Mouse (Mus musculus): Measurements from ENCODE around the gene Olfr38. TPM values are rescaled to one million over a fixed set of nuclear protein-coding genes. Genes with fewer than 3 reads are reported as not detected.

Gene Olfr38
- polyA plus RNA-seq, 1 experiment, result not detected

GRCm38 (mm10) chr6:42742303-42742702 lies 13.9 kb upstream of the Olfr38 start:
- Histone ChIP-seq H3ac (ENCODE audit: control insufficient read depth, insufficient read length) (no peak overlapping the region), H3K4me2 (ENCODE audit: low read depth) (no peak overlapping the region), H3K36me3 (ENCODE audit: control insufficient read depth, insufficient read depth) (no peaks in the 10 kb centered on the region), H3K27me3 (ENCODE audit: control insufficient read depth, insufficient read depth, insufficient read length) (no peaks in the 10 kb centered on the region), H3K79me2 (ENCODE audit: control insufficient read depth, insufficient read depth) (no peaks in the 10 kb centered on the region), H3K4me3 (no peak overlapping the region)
- TF ChIP-seq MYOD1 (IDR thresholded peaks at IDR 0.05; ENCODE audit: control insufficient read depth in 1 of 3, insufficient read length in 2 of 3, low read depth in 2 of 3), result no peak
- no peak for TF ChIP-seq TCF12 (IDR thresholded peaks at IDR 0.05; ENCODE audit: insufficient read depth, poor library complexity, severe bottlenecking)
- TF ChIP-seq CEBPB (IDR thresholded peaks at IDR 0.05; ENCODE audit: insufficient read depth, poor library complexity, severe bottlenecking), result no peak
- TF ChIP-seq E2F4 (IDR thresholded peaks at IDR 0.05; ENCODE audit: insufficient read depth), result no peak
- TF ChIP-seq POLR2AphosphoS2 (IDR thresholded peaks at IDR 0.05; ENCODE audit: insufficient read length, low read depth), result no peak
- TF ChIP-seq TCF3 (IDR thresholded peaks at IDR 0.05; ENCODE audit: insufficient read length, low read depth), result no peak
- no peak for TF ChIP-seq REST (IDR thresholded peaks at IDR 0.05; ENCODE audit: insufficient read depth, insufficient read length)
- TF ChIP-seq USF1 (IDR thresholded peaks at IDR 0.05; ENCODE audit: low read depth), result no peak
- no peak for TF ChIP-seq MYOG (IDR thresholded peaks at IDR 0.05; ENCODE audit: control insufficient read depth in 1 of 3, insufficient read depth in 1 of 3, insufficient read length in 2 of 3, low read depth in 2 of 3)
- TF ChIP-seq SRF (IDR thresholded peaks at IDR 0.05; ENCODE audit: control insufficient read depth, insufficient read length, low read depth), result no peak
- no peak for TF ChIP-seq POLR2A (IDR thresholded peaks at IDR 0.05; ENCODE audit: insufficient read length, low read depth)
- no peak for TF ChIP-seq MAX (IDR thresholded peaks at IDR 0.05; ENCODE audit: low read depth)

- Histone ChIP-seq H3K36me3 (ENCODE audit: control insufficient read depth, insufficient read depth) (no peaks in the 10 kb centered on the region), H3K4me3 (no peak overlapping the region), H3K4me2 (ENCODE audit: low read depth) (no peak overlapping the region), H3ac (ENCODE audit: control insufficient read depth, insufficient read length) (no peak overlapping the region), H3K79me2 (ENCODE audit: control insufficient read depth, insufficient read depth) (no peaks in the 10 kb centered on the region), H3K27me3 (ENCODE audit: control insufficient read depth, insufficient read depth, insufficient read length) (no peaks in the 10 kb centered on the region)
- TF ChIP-seq TCF3 (IDR thresholded peaks at IDR 0.05; ENCODE audit: insufficient read length, low read depth) (no peak), E2F4 (IDR thresholded peaks at IDR 0.05; ENCODE audit: insufficient read depth) (no peak), SRF (IDR thresholded peaks at IDR 0.05; ENCODE audit: control insufficient read depth, insufficient read length, low read depth) (no peak), POLR2A (IDR thresholded peaks at IDR 0.05; ENCODE audit: insufficient read length, low read depth) (no peak), MYOD1 (IDR thresholded peaks at IDR 0.05; ENCODE audit: control insufficient read depth in 1 of 3, insufficient read length in 2 of 3, low read depth in 2 of 3) (no peak), USF1 (IDR thresholded peaks at IDR 0.05; ENCODE audit: low read depth) (no peak), MYOG (IDR thresholded peaks at IDR 0.05; ENCODE audit: control insufficient read depth in 1 of 3, insufficient read depth in 1 of 3, insufficient read length in 2 of 3, low read depth in 2 of 3) (no peak)
Observed at GRCm38 (mm10) chr6:42747846-42748245, 8.4 kb upstream of the Olfr38 start.

- H3K4me3 ChIP-seq, result no peak overlapping the region
- H3K36me3 ChIP-seq (ENCODE audit: control insufficient read depth, insufficient read depth), result no peaks in the 10 kb centered on the region
- no peaks in the 10 kb centered on the region for H3K27me3 ChIP-seq (ENCODE audit: control insufficient read depth, insufficient read depth, insufficient read length)
- no peaks in the 10 kb centered on the region for H3K79me2 ChIP-seq (ENCODE audit: control insufficient read depth, insufficient read depth)
- H3ac ChIP-seq (ENCODE audit: control insufficient read depth, insufficient read length), result no peak overlapping the region
- no peak for TF ChIP-seq SRF (IDR thresholded peaks at IDR 0.05; ENCODE audit: control insufficient read depth, insufficient read length, low read depth)
- TF ChIP-seq POLR2A (IDR thresholded peaks at IDR 0.05; ENCODE audit: insufficient read length, low read depth), result no peak
- no peak for TF ChIP-seq TCF3 (IDR thresholded peaks at IDR 0.05; ENCODE audit: insufficient read length, low read depth)
- no peak for TF ChIP-seq REST (IDR thresholded peaks at IDR 0.05; ENCODE audit: insufficient read depth, insufficient read length)
- no peak for TF ChIP-seq E2F4 (IDR thresholded peaks at IDR 0.05; ENCODE audit: insufficient read depth)
- TF ChIP-seq CEBPB (IDR thresholded peaks at IDR 0.05; ENCODE audit: insufficient read depth, poor library complexity, severe bottlenecking), result no peak
- TF ChIP-seq MYOG (IDR thresholded peaks at IDR 0.05; ENCODE audit: control insufficient read depth in 1 of 3, insufficient read depth in 1 of 3, insufficient read length in 2 of 3, low read depth in 2 of 3), result no peak
- no peak for TF ChIP-seq USF1 (IDR thresholded peaks at IDR 0.05; ENCODE audit: low read depth)
- no peak for TF ChIP-seq TCF12 (IDR thresholded peaks at IDR 0.05; ENCODE audit: insufficient read depth, poor library complexity, severe bottlenecking)
- no peak for TF ChIP-seq MAX (IDR thresholded peaks at IDR 0.05; ENCODE audit: low read depth)
- TF ChIP-seq MYOD1 (IDR thresholded peaks at IDR 0.05; ENCODE audit: control insufficient read depth in 1 of 3, insufficient read length in 2 of 3, low read depth in 2 of 3), result no peak
- no peak overlapping the region for H3K4me2 ChIP-seq (ENCODE audit: low read depth)
Observed at GRCm38 (mm10) chr6:42777066-42777465, 20.9 kb downstream of the Olfr38 start.

GRCm38 (mm10) chr6:42784793-42785192 lies 28.6 kb downstream of the Olfr38 start, which contains the start of gene Olfr452:
Olfr452 (plus strand) TSS chr6:42785093.
- no peak for TF ChIP-seq TCF12 (IDR thresholded peaks at IDR 0.05; ENCODE audit: insufficient read depth, poor library complexity, severe bottlenecking)
- TF ChIP-seq MAX (IDR thresholded peaks at IDR 0.05; ENCODE audit: low read depth), result no peak
- TF ChIP-seq MYOD1 (IDR thresholded peaks at IDR 0.05; ENCODE audit: control insufficient read depth in 1 of 3, insufficient read length in 2 of 3, low read depth in 2 of 3), result no peak
- no peak for TF ChIP-seq E2F4 (IDR thresholded peaks at IDR 0.05; ENCODE audit: insufficient read depth)
- TF ChIP-seq POLR2AphosphoS2 (IDR thresholded peaks at IDR 0.05; ENCODE audit: insufficient read length, low read depth), result no peak
- no peak for TF ChIP-seq CEBPB (IDR thresholded peaks at IDR 0.05; ENCODE audit: insufficient read depth, poor library complexity, severe bottlenecking)
- TF ChIP-seq REST (IDR thresholded peaks at IDR 0.05; ENCODE audit: insufficient read depth, insufficient read length), result no peak
- no peak for TF ChIP-seq TCF3 (IDR thresholded peaks at IDR 0.05; ENCODE audit: insufficient read length, low read depth)
- TF ChIP-seq USF1 (IDR thresholded peaks at IDR 0.05; ENCODE audit: low read depth), result no peak
- no peak for TF ChIP-seq SRF (IDR thresholded peaks at IDR 0.05; ENCODE audit: control insufficient read depth, insufficient read length, low read depth)
- no peak for TF ChIP-seq POLR2A (IDR thresholded peaks at IDR 0.05; ENCODE audit: insufficient read length, low read depth)
- no peak for TF ChIP-seq MYOG (IDR thresholded peaks at IDR 0.05; ENCODE audit: control insufficient read depth in 1 of 3, insufficient read depth in 1 of 3, insufficient read length in 2 of 3, low read depth in 2 of 3)
- no peaks in the 10 kb centered on the region for H3K36me3 ChIP-seq (ENCODE audit: control insufficient read depth, insufficient read depth)
- H3K27me3 ChIP-seq (ENCODE audit: control insufficient read depth, insufficient read depth, insufficient read length), result no peaks in the 10 kb centered on the region
- H3K79me2 ChIP-seq (ENCODE audit: control insufficient read depth, insufficient read depth), result no peaks in the 10 kb centered on the region
- no peak within 1 kb of the TSS for H3ac ChIP-seq (ENCODE audit: control insufficient read depth, insufficient read length)
- no peak within 1 kb of the TSS for H3K4me3 ChIP-seq
- no peak within 1 kb of the TSS for H3K4me2 ChIP-seq (ENCODE audit: low read depth)
